Mouse (Mus musculus) monocyte, adult 5-6 weeks (primary cell): ENCODE measurements around the gene Chn2. TPM values are rescaled to one million over a fixed set of nuclear protein-coding genes. Genes with fewer than 3 reads are reported as not detected.
A peak's percentile ranks its signal among the peaks of the same experiment; 100 is the strongest.

Source experiments
- ATAC-seq: fragments of 153-309, 156-312 bp; replicated peaks from 2 replicates; pipeline ENCODE4 v1.8.0; 2017; ENCODE audit warnings: mild to moderate bottlenecking; ENCODE audit not compliant: low TSS enrichment, insufficient number of reproducible peaks, severe bottlenecking, poor library complexity, low FRiP score
- total RNA-seq: library from RNA; stranded (forward); fragments of 200-1000, 200-491, 200-594 nt; gene quantifications from 3 replicates; pipeline ENCODE4 v1.2.3, GENCODE M21; 2017

The Chn2 gene
- total RNA-seq, 1 experiment from 2014 or later: 21.5 TPM

GRCm38 (mm10) chr6:54039805-54040447, 572 bp downstream of the Chn2 start:
- peak; percentile 38; the same call in 1 of the 2 replicates for ATAC-seq

GRCm38 (mm10) chr6:54040448-54040844, 1.1 kb downstream of the Chn2 start:
- no peak for ATAC-seq

GRCm38 (mm10) chr6:54041386-54042043, 2.2 kb downstream of the Chn2 start:
- ATAC-seq: no peak

GRCm38 (mm10) chr6:54042142-54042541, 2.8 kb downstream of the Chn2 start:
- ATAC-seq: no peak

GRCm38 (mm10) chr6:54043536-54043935, 4.2 kb downstream of the Chn2 start:
- no peak for ATAC-seq

GRCm38 (mm10) chr6:54045748-54046721, 6.7 kb downstream of the Chn2 start:
- no peak for ATAC-seq

- ATAC-seq: no peak
Measured at GRCm38 (mm10) chr6:54046884-54047747, 7.8 kb downstream of the Chn2 start.

GRCm38 (mm10) chr6:54048768-54049167, 9.4 kb downstream of the Chn2 start:
- ATAC-seq: peak; percentile 86

GRCm38 (mm10) chr6:54051173-54051572, 11.8 kb downstream of the Chn2 start:
- ATAC-seq: no peak

GRCm38 (mm10) chr6:54052124-54052523, 12.8 kb downstream of the Chn2 start:
- ATAC-seq: no peak

GRCm38 (mm10) chr6:54052666-54053065, 13.3 kb downstream of the Chn2 start:
- no peak for ATAC-seq

GRCm38 (mm10) chr6:54053316-54053715, 14.0 kb downstream of the Chn2 start:
- no peak for ATAC-seq

- no peak for ATAC-seq
Measured at GRCm38 (mm10) chr6:54055387-54055786, 16.0 kb downstream of the Chn2 start.

GRCm38 (mm10) chr6:54056548-54057532, 17.5 kb downstream of the Chn2 start:
- 0 out of 2 replicates have a peak, but pooled peaks have one; percentile 14 for ATAC-seq

GRCm38 (mm10) chr6:54057661-54058060, 18.3 kb downstream of the Chn2 start:
- no peak for ATAC-seq

GRCm38 (mm10) chr6:54058837-54059236, 19.5 kb downstream of the Chn2 start:
- peak; percentile 85 for ATAC-seq

- no peak for ATAC-seq
Measured at GRCm38 (mm10) chr6:54060258-54060657, 20.9 kb downstream of the Chn2 start.
